Mouse (Mus musculus) c-Kit-positive CD71-positive TER-119-positive erythroid progenitor cells, embryonic 14.5 days (primary cell): Measurements from ENCODE around the gene Mtrex.

Source experiments
- DNase-seq: peaks from one replicate; pipeline ENCODE4 v3.0.0-alpha.2; 2013; ENCODE audit warnings: low spot score

Mtrex gene

GRCm38 (mm10) chr13:112867381-112867780 is 59.8 kb downstream of the Mtrex start:
- no peak for DNase-seq

GRCm38 (mm10) chr13:112866782-112867181 is 60.4 kb downstream of the Mtrex start:
- peak; percentile 53 for DNase-seq

GRCm38 (mm10) chr13:112862978-112863677 is 64.1 kb downstream of the Mtrex start:
- DNase-seq, result no peak

GRCm38 (mm10) chr13:112862342-112862741 is 64.9 kb downstream of the Mtrex start:
- no peak for DNase-seq

- DNase-seq, result no peak
Measured at GRCm38 (mm10) chr13:112861825-112862306, 65.3 kb downstream of the Mtrex start.

GRCm38 (mm10) chr13:112860911-112861310 is 66.3 kb downstream of the Mtrex start:
- no peak for DNase-seq

- DNase-seq, result no peak
Measured at GRCm38 (mm10) chr13:112860370-112860769, 66.8 kb downstream of the Mtrex start.

GRCm38 (mm10) chr13:112859574-112860134 is 67.5 kb downstream of the Mtrex start:
- DNase-seq, result no peak

GRCm38 (mm10) chr13:112857921-112858320 is 69.3 kb downstream of the Mtrex start:
- no peak for DNase-seq

- DNase-seq, result no peak
Measured at GRCm38 (mm10) chr13:112854402-112854801, 72.8 kb downstream of the Mtrex start.

GRCm38 (mm10) chr13:112853710-112854316 is 73.4 kb downstream of the Mtrex start:
- DNase-seq, result no peak

GRCm38 (mm10) chr13:112845931-112846330 is 81.3 kb downstream of the Mtrex start:
- DNase-seq, result no peak

GRCm38 (mm10) chr13:112840241-112841087 is 86.7 kb downstream of the Mtrex start:
- DNase-seq, result no peak

GRCm38 (mm10) chr13:112838562-112839232 is 88.5 kb downstream of the Mtrex start:
- peak; percentile 79 for DNase-seq

- DNase-seq, result no peak
Measured at GRCm38 (mm10) chr13:112837621-112838155, 89.5 kb downstream of the Mtrex start.

- DNase-seq, result no peak
Measured at GRCm38 (mm10) chr13:112836951-112837350, 90.2 kb downstream of the Mtrex start.

GRCm38 (mm10) chr13:112835113-112835512 is 92.1 kb downstream of the Mtrex start:
- DNase-seq, result no peak

- no peak for DNase-seq
Measured at GRCm38 (mm10) chr13:112833895-112834263, 93.3 kb downstream of the Mtrex start.

GRCm38 (mm10) chr13:112833253-112833894 is 93.8 kb downstream of the Mtrex start:
- DNase-seq, result peak; percentile 52

- DNase-seq, result no peak
Measured at GRCm38 (mm10) chr13:112832589-112832988, 94.6 kb downstream of the Mtrex start.

GRCm38 (mm10) chr13:112829619-112830018 is 97.6 kb downstream of the Mtrex start:
- no peak for DNase-seq
